Mouse (Mus musculus) forebrain, embryonic 12.5 days (tissue): ENCODE data around the gene Paqr9. TPM values are rescaled to one million over a fixed set of nuclear protein-coding genes. Genes with fewer than 3 reads are reported as not detected.

Experiments used
- ATAC-seq: fragments of 200-750 bp; cut with Nextera tagmentation; 2 replicates; pipeline ENCODE4 v1.8.0; 2017; ENCODE audit warnings: moderate TSS enrichment; ENCODE audit not compliant: low FRiP score
- H3K27ac ChIP-seq: fragments of 300-500 bp; sonication (generic); 2 replicates; pipeline ENCODE4 v1.5.1; 2016; ENCODE audit warnings: mild to moderate bottlenecking
- H3K27me3 ChIP-seq: fragments of 300-500 bp; sonication (generic); 2 replicates; pipeline ENCODE4 v1.6.1; 2016; ENCODE audit warnings: mild to moderate bottlenecking
- H3K36me3 ChIP-seq: fragments of 300-500 bp; sonication (generic); replicated peaks from 2 replicates; pipeline ENCODE4 v1.6.1; 2016; ENCODE audit warnings: mild to moderate bottlenecking
- H3K4me1 ChIP-seq: fragments of 300-500 bp; sonication (generic); 2 replicates; pipeline ENCODE4 v1.6.1; 2016
- H3K4me2 ChIP-seq: fragments of 300-500 bp; sonication (generic); 2 replicates; pipeline ENCODE4 v1.6.1; 2016; ENCODE audit warnings: mild to moderate bottlenecking, moderate library complexity
- H3K4me3 ChIP-seq: fragments of 300-500 bp; sonication (generic); replicated peaks from 2 replicates; pipeline ENCODE4 v1.5.1; 2016; ENCODE audit warnings: mild to moderate bottlenecking
- H3K9ac ChIP-seq: fragments of 300-500 bp; sonication (generic); 2 replicates; pipeline ENCODE4 v1.6.1; 2016; ENCODE audit warnings: mild to moderate bottlenecking
- H3K9me3 ChIP-seq: fragments of 300-500 bp; sonication (generic); 2 replicates; pipeline ENCODE4 v1.6.1; 2016
- WGBS: fragments of 180-500 bp; shearing (Covaris S2); methylation state at CpG from one replicate; pipeline ENCODE4 v1.1.7; 2016; 5-methylcytosine and 5-hydroxymethylcytosine counted together
- polyA plus RNA-seq: library from polyadenylated mRNA; unstranded; fragments of >200 nt; fragmentation: Nextera tagmentation; extraction: Ambion mirVana; gene quantifications from 2 replicates; pipeline ENCODE4 v1.2.1, GENCODE M21; 2016

Paqr9 gene
- polyA plus RNA-seq, 1 experiment from 2014 or later: 0.88 TPM

DNA sequence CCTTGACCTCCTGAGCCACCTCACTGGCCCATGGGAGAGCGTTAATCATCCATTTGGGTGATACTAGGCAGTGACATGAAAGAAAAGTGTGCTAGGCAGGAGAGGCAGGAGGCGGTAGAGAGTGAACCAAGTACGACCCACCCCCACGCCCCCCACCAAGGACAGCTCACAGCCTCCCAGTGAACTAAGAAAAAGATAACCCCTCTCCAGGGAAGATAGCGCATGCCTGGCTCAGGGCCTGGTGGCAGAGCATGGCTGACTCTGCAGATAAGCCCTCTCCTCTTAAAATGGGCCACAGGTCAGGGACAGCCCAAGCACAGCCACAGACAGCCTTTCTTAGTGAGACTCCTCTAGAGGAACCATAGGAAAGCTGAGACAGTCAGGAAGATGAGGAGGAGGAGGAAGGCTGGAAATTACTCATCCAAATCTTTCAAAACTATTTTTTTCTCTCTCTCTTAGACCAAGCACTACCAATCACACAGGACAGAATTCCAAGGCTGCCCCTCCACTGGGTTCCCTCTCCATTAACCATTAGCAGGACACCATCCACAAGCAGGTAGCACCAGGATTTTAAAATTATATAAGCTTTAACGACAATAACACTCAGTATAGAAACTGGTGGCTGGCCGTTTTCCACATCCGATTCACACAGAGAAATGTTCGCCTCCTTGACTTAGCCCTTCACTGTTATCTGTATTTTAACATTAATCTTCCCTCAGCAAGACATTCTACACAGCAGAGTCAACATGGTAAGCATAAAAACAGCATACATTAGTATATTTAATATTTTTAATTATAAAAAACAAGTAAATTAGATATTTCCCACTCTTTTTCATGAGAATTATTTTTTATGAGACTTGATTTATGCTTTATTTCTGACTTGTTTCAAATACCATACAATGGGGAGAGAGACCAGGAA, 8.3 kb upstream of the Paqr9 start:
- no peaks in the 10 kb centered on the region for H3K9me3 ChIP-seq
- H3K9ac ChIP-seq: no peak overlapping the region
- ATAC-seq: no peak
- H3K4me1 ChIP-seq: no peaks in the 10 kb centered on the region
- H3K4me2 ChIP-seq: no peak overlapping the region
- H3K27ac ChIP-seq: no peak overlapping the region
- 77% methylated on average over 9 of the region's 9 CpGs for WGBS
- H3K36me3 ChIP-seq: no peaks in the 10 kb centered on the region
- H3K27me3 ChIP-seq: peaks cover 13% of the 10 kb centered on the region
- H3K4me3 ChIP-seq: no peak overlapping the region

- H3K27me3 ChIP-seq: peaks cover 22% of the 10 kb centered on the region
- no peak overlapping the region for H3K4me2 ChIP-seq
- no peaks in the 10 kb centered on the region for H3K36me3 ChIP-seq
- 69% methylated on average over 10 of the region's 10 CpGs for WGBS
- ATAC-seq: no peak
- H3K9ac ChIP-seq: no peak overlapping the region
- no peaks in the 10 kb centered on the region for H3K4me1 ChIP-seq
- no peak overlapping the region for H3K27ac ChIP-seq
- H3K4me3 ChIP-seq: no peak overlapping the region
- H3K9me3 ChIP-seq: no peaks in the 10 kb centered on the region
Observed at GRCm38 (mm10) chr9:95552175-95552705, 7.2 kb upstream of the Paqr9 start.

GRCm38 (mm10) chr9:95554231-95555221, 4.9 kb upstream of the Paqr9 start:
- Histone ChIP-seq H3K27me3 (peaks cover 36% of the 10 kb centered on the region), H3K4me2 (no peak overlapping the region), H3K4me1 (peaks cover 8% of the 10 kb centered on the region; the same call in 1 of the 2 replicates), H3K36me3 (no peaks in the 10 kb centered on the region), H3K27ac (no peak overlapping the region), H3K9ac (no peak overlapping the region), H3K4me3 (no peak overlapping the region), H3K9me3 (no peaks in the 10 kb centered on the region)
- no peak for ATAC-seq
- 86% methylated on average over 18 of the region's 18 CpGs for WGBS

GRCm38 (mm10) chr9:95555233-95555740, 4.2 kb upstream of the Paqr9 start:
- H3K4me2 ChIP-seq: no peak overlapping the region
- peaks cover 44% of the 10 kb centered on the region for H3K27me3 ChIP-seq
- H3K4me3 ChIP-seq: no peak overlapping the region
- no peak for ATAC-seq
- H3K4me1 ChIP-seq: peaks cover 14% of the 10 kb centered on the region
- H3K27ac ChIP-seq: no peak overlapping the region
- no peak overlapping the region for H3K9ac ChIP-seq
- 56% methylated on average over 5 of the region's 5 CpGs for WGBS
- no peaks in the 10 kb centered on the region for H3K9me3 ChIP-seq
- no peaks in the 10 kb centered on the region for H3K36me3 ChIP-seq

GRCm38 (mm10) chr9:95556067-95556512, 3.4 kb upstream of the Paqr9 start:
- ATAC-seq: no peak
- 88% methylated on average over 4 of the region's 4 CpGs for WGBS
- H3K4me3 ChIP-seq: no peak overlapping the region
- H3K4me1 ChIP-seq: peaks cover 18% of the 10 kb centered on the region
- no peak overlapping the region for H3K9ac ChIP-seq
- H3K9me3 ChIP-seq: no peaks in the 10 kb centered on the region
- H3K36me3 ChIP-seq: no peaks in the 10 kb centered on the region
- no peak overlapping the region for H3K27ac ChIP-seq
- H3K27me3 ChIP-seq: peaks cover 52% of the 10 kb centered on the region
- no peak overlapping the region for H3K4me2 ChIP-seq

DNA sequence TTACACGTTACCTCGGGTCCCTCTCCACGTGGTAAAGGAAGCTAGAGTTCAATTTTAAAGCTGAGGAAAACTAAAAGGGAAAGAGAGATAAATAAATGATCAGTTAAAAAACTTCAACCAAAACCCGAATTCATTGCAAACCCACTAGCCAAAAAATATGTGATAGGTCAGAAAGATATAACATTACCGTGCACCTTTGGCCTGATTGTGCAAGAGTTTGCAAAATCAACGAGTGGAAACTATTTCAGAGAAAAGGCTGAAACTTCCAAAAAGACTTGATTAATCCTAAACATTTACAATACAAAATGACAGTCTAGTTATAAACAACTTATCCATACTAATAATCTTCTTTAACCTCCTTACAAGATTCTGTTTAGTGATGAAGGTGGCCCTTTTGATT, 1.7 kb upstream of the Paqr9 start:
- no peaks in the 10 kb centered on the region for H3K9me3 ChIP-seq
- no peak overlapping the region for H3K4me2 ChIP-seq
- H3K27ac ChIP-seq: no peak overlapping the region
- H3K4me1 ChIP-seq: peaks cover 18% of the 10 kb centered on the region
- no peak overlapping the region for H3K4me3 ChIP-seq
- WGBS: 70% methylated on average over 6 of the region's 6 CpGs
- ATAC-seq: no peak
- no peaks in the 10 kb centered on the region for H3K36me3 ChIP-seq
- H3K27me3 ChIP-seq: peaks cover 66% of the 10 kb centered on the region
- no peak overlapping the region for H3K9ac ChIP-seq

GRCm38 (mm10) chr9:95558726-95559058, 765 bp upstream of the Paqr9 start:
- H3K27ac ChIP-seq: no peak overlapping the region
- peaks cover 18% of the 10 kb centered on the region for H3K4me1 ChIP-seq
- peaks cover 67% of the 10 kb centered on the region for H3K27me3 ChIP-seq
- 9% methylated on average over 11 of the region's 11 CpGs for WGBS
- no peak overlapping the region for H3K9ac ChIP-seq
- no peaks in the 10 kb centered on the region for H3K9me3 ChIP-seq
- H3K4me3 ChIP-seq: peak overlapping the region; percentile 65
- H3K36me3 ChIP-seq: no peaks in the 10 kb centered on the region
- H3K4me2 ChIP-seq: peak overlapping the region; percentile 97
- ATAC-seq: no peak

- WGBS: 15% methylated on average over 78 of the region's 78 CpGs
- ATAC-seq: peak; percentile 77
- H3K4me3 ChIP-seq: peak overlapping the region; percentile 65
- peaks cover 18% of the 10 kb centered on the region for H3K4me1 ChIP-seq
- peak overlapping the region; percentile 75 for H3K9ac ChIP-seq
- no peak overlapping the region for H3K27ac ChIP-seq
- H3K27me3 ChIP-seq: peaks cover 74% of the 10 kb centered on the region
- no peaks in the 10 kb centered on the region for H3K9me3 ChIP-seq
- H3K36me3 ChIP-seq: no peaks in the 10 kb centered on the region
- H3K4me2 ChIP-seq: peak overlapping the region; percentile 97
Observed at GRCm38 (mm10) chr9:95559936-95560735, 679 bp downstream of the Paqr9 start.

DNA sequence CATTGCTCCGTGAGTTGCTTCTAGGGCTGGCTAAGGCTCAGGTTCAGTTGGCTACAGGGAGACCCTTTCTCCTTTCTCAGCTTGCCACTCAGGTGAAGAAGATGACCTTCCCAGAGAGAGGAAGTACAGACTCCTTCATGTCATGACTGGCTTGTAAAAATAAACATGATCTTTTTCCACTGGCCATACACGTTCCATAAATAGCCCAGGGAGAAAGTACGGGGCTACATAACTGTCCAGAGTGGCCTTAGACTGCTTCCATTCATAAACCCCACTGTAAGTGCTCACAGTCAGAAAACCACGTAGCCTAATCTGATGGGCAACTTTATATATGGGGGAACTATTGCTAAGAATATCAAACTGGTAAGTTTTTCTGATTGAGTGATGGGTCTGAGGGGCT, 4.6 kb downstream of the Paqr9 start:
- H3K4me2 ChIP-seq: no peak overlapping the region
- 87% methylated on average over 4 of the region's 4 CpGs for WGBS
- H3K27me3 ChIP-seq: peaks cover 43% of the 10 kb centered on the region

GRCm38 (mm10) chr9:95566394-95566793, 6.9 kb downstream of the Paqr9 start:
- Histone ChIP-seq H3K4me3 (no peak overlapping the region), H3K27ac (no peak overlapping the region), H3K4me1 (no peaks in the 10 kb centered on the region), H3K4me2 (no peak overlapping the region), H3K27me3 (peaks cover 20% of the 10 kb centered on the region), H3K9ac (no peak overlapping the region), H3K36me3 (no peaks in the 10 kb centered on the region), H3K9me3 (no peaks in the 10 kb centered on the region)
- 87% methylated on average over 10 of the region's 10 CpGs for WGBS
- no peak for ATAC-seq

More for the DNA sequence above, 4.6 kb downstream of the Paqr9 start:
- Histone ChIP-seq H3K4me3 (no peak overlapping the region), H3K36me3 (no peaks in the 10 kb centered on the region), H3K9ac (no peak overlapping the region), H3K27ac (no peak overlapping the region), H3K9me3 (no peaks in the 10 kb centered on the region), H3K4me1 (peaks cover 13% of the 10 kb centered on the region)
- no peak for ATAC-seq

DNA sequence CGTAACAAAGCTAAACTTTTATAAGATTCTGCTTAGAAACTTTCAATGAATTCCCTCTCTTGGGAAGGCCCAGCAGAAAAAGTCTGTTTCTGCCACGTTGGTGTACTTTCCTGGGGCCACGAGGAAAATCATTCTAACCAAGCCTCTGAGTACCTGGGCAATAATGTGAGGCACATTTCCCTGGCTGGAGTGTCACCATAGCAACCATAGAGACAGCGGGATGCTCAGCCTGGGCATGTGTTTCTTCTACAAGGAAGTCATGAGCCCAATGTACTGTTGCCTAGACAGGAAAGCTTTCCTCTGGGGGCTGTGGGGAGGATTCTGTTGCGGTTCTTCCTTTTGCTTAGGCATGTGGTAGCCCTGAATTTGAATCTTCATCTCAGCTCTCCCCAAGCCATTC, 7.5 kb downstream of the Paqr9 start:
- Histone ChIP-seq H3K27me3 (peaks cover 14% of the 10 kb centered on the region), H3K27ac (no peak overlapping the region), H3K4me2 (no peak overlapping the region), H3K36me3 (no peaks in the 10 kb centered on the region), H3K9ac (no peak overlapping the region), H3K9me3 (no peaks in the 10 kb centered on the region), H3K4me1 (no peaks in the 10 kb centered on the region), H3K4me3 (no peak overlapping the region)
- 67% methylated on average over 5 of the region's 5 CpGs for WGBS
- ATAC-seq: no peak
